Mouse (Mus musculus) limb, embryonic 12.5 days (tissue): ENCODE measurements around the gene Smad3. TPM values are rescaled to one million over a fixed set of nuclear protein-coding genes. Genes with fewer than 3 reads are reported as not detected.
A peak's percentile ranks its signal among the peaks of the same experiment; 100 is the strongest.

Experiments
- ATAC-seq: fragments of 200-750 bp; cut with Nextera tagmentation; 2 replicates; pipeline ENCODE4 v1.8.0; 2017; ENCODE audit warnings: low read depth, moderate TSS enrichment; ENCODE audit not compliant: insufficient number of reproducible peaks, insufficient read depth, low FRiP score, low TSS enrichment
- H3K27ac ChIP-seq: fragments of 300-500 bp; sonication (generic); 2 replicates; pipeline ENCODE4 v1.5.1; 2016; ENCODE audit warnings: mild to moderate bottlenecking, moderate library complexity
- H3K27me3 ChIP-seq: fragments of 300-500 bp; sonication (generic); 2 replicates; pipeline ENCODE4 v1.6.1; 2016; ENCODE audit warnings: mild to moderate bottlenecking, moderate library complexity
- H3K36me3 ChIP-seq: fragments of 300-500 bp; sonication (generic); 2 replicates; pipeline ENCODE4 v1.6.1; 2016; ENCODE audit warnings: mild to moderate bottlenecking, moderate library complexity
- H3K4me1 ChIP-seq: fragments of 300-500 bp; sonication (generic); replicated peaks from 2 replicates; pipeline ENCODE4 v1.6.1; 2016
- H3K4me2 ChIP-seq: fragments of 300-500 bp; sonication (generic); 2 replicates; pipeline ENCODE4 v1.6.1; 2016; ENCODE audit warnings: mild to moderate bottlenecking, moderate library complexity
- H3K4me3 ChIP-seq: fragments of 300-500 bp; sonication (generic); replicated peaks from 2 replicates; pipeline ENCODE4 v1.5.1; 2016; ENCODE audit warnings: mild to moderate bottlenecking
- H3K9ac ChIP-seq: fragments of 300-500 bp; sonication (generic); replicated peaks from 2 replicates; pipeline ENCODE4 v1.6.1; 2016; ENCODE audit warnings: mild to moderate bottlenecking, moderate library complexity
- H3K9me3 ChIP-seq: fragments of 300-500 bp; sonication (generic); 2 replicates; pipeline ENCODE4 v1.6.1; 2016; ENCODE audit warnings: mild to moderate bottlenecking, moderate library complexity
- WGBS: fragments of 180-500 bp; shearing (Covaris S2); methylation state at CpG from one replicate; pipeline ENCODE4 v1.1.7; 2016; 5-methylcytosine and 5-hydroxymethylcytosine counted together
- polyA plus RNA-seq: library from polyadenylated mRNA; unstranded; fragments of >200 nt; fragmentation: Nextera tagmentation; extraction: Ambion mirVana; gene quantifications from 2 replicates; pipeline ENCODE4 v1.2.1, GENCODE M21; 2016

Gene Smad3
- polyA plus RNA-seq, 1 experiment from 2014 or later: 39.9 TPM

GRCm38 (mm10) chr9:63745821-63746632, 11.8 kb downstream of the Smad3 start:
- peaks cover 87% of the 10 kb centered on the region for H3K4me1 ChIP-seq
- 41% methylated on average over 19 of the region's 19 CpGs for WGBS
- ATAC-seq: 0 out of 2 replicates have a peak, but pooled peaks have one; percentile 17

GRCm38 (mm10) chr9:63744595-63744994, 13.2 kb downstream of the Smad3 start:
- WGBS: 95% methylated on average over 5 of the region's 5 CpGs
- peaks cover 85% of the 10 kb centered on the region for H3K4me1 ChIP-seq
- no peaks in the 10 kb centered on the region for H3K27me3 ChIP-seq

More at GRCm38 (mm10) chr9:63745821-63746632, 11.8 kb downstream of the Smad3 start:
- H3K27me3 ChIP-seq: no peaks in the 10 kb centered on the region
- H3K9me3 ChIP-seq: no peaks in the 10 kb centered on the region
- no peak overlapping the region for H3K4me3 ChIP-seq
- H3K27ac ChIP-seq: 0 out of 2 replicates have a peak overlapping the region, but pooled peaks have one; percentile 31
- H3K36me3 ChIP-seq: no peaks in the 10 kb centered on the region; the same call in 1 of the 2 replicates
- 0 out of 2 replicates have a peak overlapping the region, but pooled peaks have one; percentile 31 for H3K9ac ChIP-seq
- no peak overlapping the region for H3K4me2 ChIP-seq

GRCm38 (mm10) chr9:63743775-63744174, 14.0 kb downstream of the Smad3 start:
- no peak overlapping the region for H3K4me3 ChIP-seq
- H3K36me3 ChIP-seq: peaks cover 13% of the 10 kb centered on the region
- no peak overlapping the region for H3K27ac ChIP-seq
- no peak for ATAC-seq
- H3K4me2 ChIP-seq: no peak overlapping the region
- no peaks in the 10 kb centered on the region for H3K27me3 ChIP-seq
- H3K4me1 ChIP-seq: peaks cover 85% of the 10 kb centered on the region
- H3K9me3 ChIP-seq: no peaks in the 10 kb centered on the region
- 89% methylated on average over 11 of the region's 11 CpGs for WGBS
- no peak overlapping the region for H3K9ac ChIP-seq

More at GRCm38 (mm10) chr9:63744595-63744994, 13.2 kb downstream of the Smad3 start:
- Histone ChIP-seq H3K9ac (no peak overlapping the region), H3K4me3 (no peak overlapping the region), H3K27ac (no peak overlapping the region), H3K4me2 (no peak overlapping the region), H3K9me3 (no peaks in the 10 kb centered on the region), H3K36me3 (peaks cover 7% of the 10 kb centered on the region)
- no peak for ATAC-seq

GRCm38 (mm10) chr9:63742887-63743660, 14.7 kb downstream of the Smad3 start:
- Histone ChIP-seq H3K27ac (0 out of 2 replicates have a peak overlapping the region, but pooled peaks have one; percentile 23), H3K4me2 (no peak overlapping the region), H3K4me1 (peaks cover 85% of the 10 kb centered on the region), H3K9me3 (no peaks in the 10 kb centered on the region), H3K4me3 (no peak overlapping the region), H3K9ac (no peak overlapping the region), H3K36me3 (peaks cover 13% of the 10 kb centered on the region), H3K27me3 (no peaks in the 10 kb centered on the region)
- ATAC-seq: no peak
- 71% methylated on average over 13 of the region's 13 CpGs for WGBS

GRCm38 (mm10) chr9:63742318-63742717, 15.5 kb downstream of the Smad3 start:
- Histone ChIP-seq H3K27me3 (no peaks in the 10 kb centered on the region), H3K9ac (no peak overlapping the region), H3K4me2 (no peak overlapping the region), H3K36me3 (peaks cover 13% of the 10 kb centered on the region), H3K4me1 (peaks cover 85% of the 10 kb centered on the region), H3K4me3 (no peak overlapping the region), H3K27ac (no peak overlapping the region), H3K9me3 (no peaks in the 10 kb centered on the region)
- ATAC-seq: no peak
- WGBS: 39% methylated on average over 3 of the region's 3 CpGs

- H3K4me1 ChIP-seq: peaks cover 85% of the 10 kb centered on the region
- no peak overlapping the region for H3K9ac ChIP-seq
- no peak overlapping the region for H3K27ac ChIP-seq
- H3K36me3 ChIP-seq: peaks cover 13% of the 10 kb centered on the region
- no peaks in the 10 kb centered on the region for H3K9me3 ChIP-seq
- 69% methylated on average over 6 of the region's 6 CpGs for WGBS
- H3K4me3 ChIP-seq: no peak overlapping the region
- no peak overlapping the region for H3K4me2 ChIP-seq
- no peaks in the 10 kb centered on the region for H3K27me3 ChIP-seq
- ATAC-seq: no peak
Measured at GRCm38 (mm10) chr9:63741792-63742191, 16.0 kb downstream of the Smad3 start.

GRCm38 (mm10) chr9:63740320-63740841, 17.4 kb downstream of the Smad3 start:
- Histone ChIP-seq H3K9ac (no peak overlapping the region), H3K4me1 (peaks cover 86% of the 10 kb centered on the region), H3K27ac (no peak overlapping the region), H3K9me3 (no peaks in the 10 kb centered on the region), H3K36me3 (peaks cover 13% of the 10 kb centered on the region), H3K27me3 (no peaks in the 10 kb centered on the region), H3K4me2 (no peak overlapping the region), H3K4me3 (no peak overlapping the region)
- WGBS: 81% methylated on average over 10 of the region's 10 CpGs
- ATAC-seq: no peak

GRCm38 (mm10) chr9:63738830-63739229, 19.0 kb downstream of the Smad3 start:
- Histone ChIP-seq H3K27ac (0 out of 2 replicates have a peak overlapping the region, but pooled peaks have one; percentile 8), H3K9ac (no peak overlapping the region), H3K4me1 (peaks cover 92% of the 10 kb centered on the region), H3K4me3 (no peak overlapping the region), H3K4me2 (no peak overlapping the region), H3K9me3 (no peaks in the 10 kb centered on the region), H3K36me3 (peaks cover 13% of the 10 kb centered on the region), H3K27me3 (no peaks in the 10 kb centered on the region)
- 69% methylated on average over 11 of the region's 11 CpGs for WGBS
- ATAC-seq: no peak

GRCm38 (mm10) chr9:63738086-63738701, 19.6 kb downstream of the Smad3 start:
- Histone ChIP-seq H3K27me3 (no peaks in the 10 kb centered on the region), H3K36me3 (peaks cover 13% of the 10 kb centered on the region), H3K27ac (peak overlapping the region; percentile 72; the same call in 1 of the 2 replicates)

GRCm38 (mm10) chr9:63737426-63737931, 20.3 kb downstream of the Smad3 start:
- Histone ChIP-seq H3K4me3 (no peak overlapping the region), H3K27me3 (no peaks in the 10 kb centered on the region), H3K9ac (no peak overlapping the region), H3K36me3 (peaks cover 13% of the 10 kb centered on the region), H3K9me3 (no peaks in the 10 kb centered on the region), H3K27ac (peak overlapping the region; percentile 72), H3K4me1 (peaks cover 85% of the 10 kb centered on the region), H3K4me2 (0 out of 2 replicates have a peak overlapping the region, but pooled peaks have one; percentile 13)
- ATAC-seq: peak; percentile 45; the same call in 1 of the 2 replicates
- WGBS: 46% methylated on average over 9 of the region's 9 CpGs

More at GRCm38 (mm10) chr9:63738086-63738701, 19.6 kb downstream of the Smad3 start:
- H3K9me3 ChIP-seq: no peaks in the 10 kb centered on the region
- no peak overlapping the region for H3K4me3 ChIP-seq
- H3K4me1 ChIP-seq: peaks cover 92% of the 10 kb centered on the region
- WGBS: 69% methylated on average over 12 of the region's 12 CpGs
- ATAC-seq: no peak
- 0 out of 2 replicates have a peak overlapping the region, but pooled peaks have one; percentile 13 for H3K4me2 ChIP-seq
- H3K9ac ChIP-seq: no peak overlapping the region
